Mouse (Mus musculus) stomach, embryonic 14.5 days (tissue): ENCODE data around the gene Spata18. TPM values are rescaled to one million over a fixed set of nuclear protein-coding genes. Genes with fewer than 3 reads are reported as not detected.
A peak's percentile ranks its signal among the peaks of the same experiment; 100 is the strongest.

ENCODE experiments used
- ATAC-seq: fragments of 200-750 bp; cut with Nextera tagmentation; 2 replicates; pipeline ENCODE4 v1.8.0; 2017; ENCODE audit warnings: low read depth, moderate TSS enrichment; ENCODE audit not compliant: insufficient number of reproducible peaks, insufficient read depth, low FRiP score
- H3K27ac ChIP-seq: fragments of 300-500 bp; sonication (generic); 2 replicates; pipeline ENCODE4 v1.5.1; 2014; ENCODE audit warnings: mild to moderate bottlenecking, low read length, moderate library complexity, mixed read lengths
- H3K27me3 ChIP-seq: fragments of 300-500 bp; sonication (generic); 2 replicates; pipeline ENCODE4 v1.6.1; 2014; ENCODE audit warnings: low read length, control low read depth, mixed read lengths; ENCODE audit not compliant: control insufficient read depth, insufficient read depth
- H3K36me3 ChIP-seq: fragments of 300-500 bp; sonication (generic); 2 replicates; pipeline ENCODE4 v1.6.1; 2014; ENCODE audit warnings: mild to moderate bottlenecking, control low read depth, low read length, moderate library complexity, mixed read lengths; ENCODE audit not compliant: control insufficient read depth, insufficient read depth
- H3K4me1 ChIP-seq: fragments of 300-500 bp; sonication (generic); 2 replicates; pipeline ENCODE4 v1.6.1; 2014; ENCODE audit warnings: low read length, control low read depth, mixed read lengths; ENCODE audit not compliant: control insufficient read depth, insufficient read depth
- H3K4me2 ChIP-seq: fragments of 300-500 bp; sonication (generic); replicated peaks from 2 replicates; pipeline ENCODE4 v1.6.1; 2014; ENCODE audit warnings: low read depth, low read length, control low read depth
- H3K4me3 ChIP-seq: fragments of 300-500 bp; sonication (generic); 2 replicates; pipeline ENCODE4 v1.5.1; 2014; ENCODE audit warnings: low read depth, low read length, control low read depth
- H3K9ac ChIP-seq: fragments of 300-500 bp; sonication (generic); replicated peaks from 2 replicates; pipeline ENCODE4 v1.6.1; 2014; ENCODE audit warnings: low read depth, mild to moderate bottlenecking, control low read depth, low read length, moderate library complexity, mixed read lengths
- H3K9me3 ChIP-seq: fragments of 300-500 bp; sonication (generic); 2 replicates; pipeline ENCODE4 v1.6.1; 2016; ENCODE audit warnings: low read depth, low read length, control low read depth; ENCODE audit not compliant: control insufficient read depth
- WGBS: fragments of 180-500 bp; shearing (Covaris S2); extraction: QIAGEN DNeasy Blood & Tissue Kit; methylation state at CpG from one replicate; pipeline ENCODE4 v1.1.7; 2014; 5-methylcytosine and 5-hydroxymethylcytosine counted together
- polyA plus RNA-seq: library from polyadenylated mRNA; unstranded; fragments of >200 nt; fragmentation: Nextera tagmentation; extraction: Ambion mirVana; gene quantifications from 2 replicates; pipeline ENCODE4 v1.2.1, GENCODE M21; 2014

Gene Spata18
- polyA plus RNA-seq, 1 experiment from 2014 or later = 0.36 TPM

GRCm38 (mm10) chr5:73693778-73694177 lies 42.6 kb downstream of the Spata18 start:
- H3K9me3 ChIP-seq = no peaks in the 10 kb centered on the region
- H3K27ac ChIP-seq = no peak overlapping the region
- H3K9ac ChIP-seq = no peak overlapping the region
- peaks cover 9% of the 10 kb centered on the region; the same call in 1 of the 2 replicates for H3K4me1 ChIP-seq
- H3K4me2 ChIP-seq = no peak overlapping the region
- ATAC-seq = no peak
- no peak overlapping the region for H3K4me3 ChIP-seq
- WGBS = 78% methylated on average over 1 of the region's 1 CpGs
- no peaks in the 10 kb centered on the region for H3K36me3 ChIP-seq
- no peaks in the 10 kb centered on the region for H3K27me3 ChIP-seq

DNA sequence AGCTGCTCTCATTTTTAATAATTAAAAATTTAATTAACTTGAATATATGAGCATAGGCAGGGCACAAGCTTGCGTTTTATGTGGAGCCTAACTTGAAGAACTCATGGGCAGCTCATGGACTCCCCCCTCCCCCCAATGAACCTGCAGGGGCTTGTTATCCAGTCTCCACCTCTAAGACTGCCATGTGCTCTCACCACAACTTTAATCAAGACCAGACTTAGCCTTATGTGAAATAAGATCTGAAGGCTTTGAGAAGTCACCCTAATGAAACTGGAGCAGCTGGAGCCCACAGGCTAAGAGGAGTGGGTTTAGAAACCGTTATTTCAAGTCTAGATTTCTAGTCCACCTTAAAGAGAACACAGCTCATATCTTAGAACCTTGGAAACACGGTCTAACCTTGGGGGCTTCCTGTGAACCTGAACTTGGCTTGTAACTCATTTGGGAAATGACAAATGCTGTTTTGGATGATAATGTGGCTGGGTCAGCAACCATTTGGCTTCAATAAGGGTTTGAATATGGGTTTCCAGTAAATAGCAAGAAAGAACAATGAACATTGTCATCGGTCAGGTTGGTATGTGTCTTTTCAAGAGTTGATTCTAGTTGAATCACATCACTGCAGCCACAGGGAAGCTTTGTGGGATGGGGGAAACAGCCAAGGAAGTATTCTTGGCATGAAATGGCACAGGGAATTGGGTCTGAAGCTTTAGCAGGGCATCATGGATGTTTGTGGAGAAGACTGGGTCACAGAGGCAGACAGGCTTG lies 43.3 kb downstream of the Spata18 start:
- ATAC-seq = no peak
- WGBS = 90% methylated on average over 4 of the region's 4 CpGs
- Histone ChIP-seq H3K4me2 (no peak overlapping the region), H3K4me1 (peaks cover 9% of the 10 kb centered on the region; the same call in 1 of the 2 replicates), H3K27me3 (no peaks in the 10 kb centered on the region), H3K4me3 (no peak overlapping the region), H3K27ac (no peak overlapping the region), H3K9ac (no peak overlapping the region), H3K36me3 (no peaks in the 10 kb centered on the region), H3K9me3 (no peaks in the 10 kb centered on the region)

GRCm38 (mm10) chr5:73697700-73698099 lies 46.5 kb downstream of the Spata18 start:
- H3K9ac ChIP-seq = no peak overlapping the region
- no peaks in the 10 kb centered on the region for H3K36me3 ChIP-seq
- H3K27me3 ChIP-seq = no peaks in the 10 kb centered on the region
- no peak overlapping the region for H3K27ac ChIP-seq
- 38% methylated on average over 4 of the region's 4 CpGs for WGBS
- H3K4me2 ChIP-seq = no peak overlapping the region
- no peak overlapping the region for H3K4me3 ChIP-seq
- peaks cover 7% of the 10 kb centered on the region; the same call in 1 of the 2 replicates for H3K4me1 ChIP-seq
- no peak for ATAC-seq
- H3K9me3 ChIP-seq = no peaks in the 10 kb centered on the region

GRCm38 (mm10) chr5:73701063-73701890 lies 50.1 kb downstream of the Spata18 start:
- no peak overlapping the region for H3K9ac ChIP-seq
- no peaks in the 10 kb centered on the region for H3K27me3 ChIP-seq
- H3K9me3 ChIP-seq = no peaks in the 10 kb centered on the region
- H3K36me3 ChIP-seq = no peaks in the 10 kb centered on the region
- H3K4me2 ChIP-seq = no peak overlapping the region
- H3K4me1 ChIP-seq = peaks cover 7% of the 10 kb centered on the region; the same call in 1 of the 2 replicates
- H3K27ac ChIP-seq = peak overlapping the region; percentile 30; the same call in 1 of the 2 replicates
- WGBS = 48% methylated on average over 17 of the region's 17 CpGs
- no peak for ATAC-seq
- no peak overlapping the region for H3K4me3 ChIP-seq

- H3K4me1 ChIP-seq = peaks cover 7% of the 10 kb centered on the region; the same call in 1 of the 2 replicates
- ATAC-seq = no peak
- H3K4me2 ChIP-seq = no peak overlapping the region
- no peak overlapping the region for H3K9ac ChIP-seq
- no peak overlapping the region for H3K4me3 ChIP-seq
- H3K27ac ChIP-seq = peak overlapping the region; percentile 30; the same call in 1 of the 2 replicates
- no peaks in the 10 kb centered on the region for H3K27me3 ChIP-seq
- 49% methylated on average over 12 of the region's 12 CpGs for WGBS
- no peaks in the 10 kb centered on the region for H3K9me3 ChIP-seq
- no peaks in the 10 kb centered on the region for H3K36me3 ChIP-seq
Measured at GRCm38 (mm10) chr5:73701946-73702710, 50.9 kb downstream of the Spata18 start.

GRCm38 (mm10) chr5:73703096-73703495 lies 51.9 kb downstream of the Spata18 start:
- 97% methylated on average over 4 of the region's 4 CpGs for WGBS
- Histone ChIP-seq H3K9me3 (no peaks in the 10 kb centered on the region), H3K27ac (no peak overlapping the region), H3K9ac (no peak overlapping the region), H3K4me1 (peaks cover 10% of the 10 kb centered on the region; the same call in 1 of the 2 replicates), H3K4me2 (no peak overlapping the region), H3K36me3 (no peaks in the 10 kb centered on the region), H3K4me3 (no peak overlapping the region), H3K27me3 (no peaks in the 10 kb centered on the region)
- ATAC-seq = no peak

- H3K27me3 ChIP-seq = no peaks in the 10 kb centered on the region
- no peaks in the 10 kb centered on the region for H3K36me3 ChIP-seq
- WGBS = 41% methylated on average over 14 of the region's 14 CpGs
- ATAC-seq = no peak
- H3K27ac ChIP-seq = no peak overlapping the region
- H3K4me3 ChIP-seq = no peak overlapping the region
- no peaks in the 10 kb centered on the region for H3K9me3 ChIP-seq
- H3K4me2 ChIP-seq = no peak overlapping the region
- no peak overlapping the region for H3K9ac ChIP-seq
- peaks cover 10% of the 10 kb centered on the region; the same call in 1 of the 2 replicates for H3K4me1 ChIP-seq
Measured at GRCm38 (mm10) chr5:73704263-73704662, 53.1 kb downstream of the Spata18 start.

GRCm38 (mm10) chr5:73704757-73705156 lies 53.6 kb downstream of the Spata18 start:
- no peak overlapping the region for H3K4me2 ChIP-seq
- H3K4me1 ChIP-seq = peaks cover 10% of the 10 kb centered on the region; the same call in 1 of the 2 replicates
- no peak overlapping the region for H3K9ac ChIP-seq
- no peak for ATAC-seq
- H3K27ac ChIP-seq = no peak overlapping the region
- 89% methylated on average over 8 of the region's 8 CpGs for WGBS
- no peaks in the 10 kb centered on the region for H3K27me3 ChIP-seq
- H3K9me3 ChIP-seq = no peaks in the 10 kb centered on the region
- no peaks in the 10 kb centered on the region for H3K36me3 ChIP-seq
- H3K4me3 ChIP-seq = no peak overlapping the region
